Mouse (Mus musculus) layer of hippocampus, postnatal 14 days (tissue): ENCODE data around the gene Tenm2. TPM values are rescaled to one million over a fixed set of nuclear protein-coding genes. Genes with fewer than 3 reads are reported as not detected.

Experiments
- DNase-seq, 2 experiments: peaks; one replicate each; pipeline ENCODE4 v3.0.0; 2021 to 2022; ENCODE audit warnings: low spot score in 2 of 2, mixed read lengths in 1 of 2
- total RNA-seq, 2 experiments: library from RNA; stranded (reverse); gene quantifications; 2 replicates each; pipeline ENCODE4 v1.2.3; 2021

Gene Tenm2
- total RNA-seq, 2 experiments from 2014 or later = 156 to 173 TPM

GRCm38 (mm10) chr11:36153011-36153410 lies 1082.8 kb downstream of the Tenm2 start:
- DNase-seq = no peak

- DNase-seq = no peak
Observed at GRCm38 (mm10) chr11:36152226-36152625, 1083.5 kb downstream of the Tenm2 start.

GRCm38 (mm10) chr11:36149092-36149491 lies 1086.7 kb downstream of the Tenm2 start:
- DNase-seq = no peak

- DNase-seq = no peak
Observed at GRCm38 (mm10) chr11:36145057-36145456, 1090.7 kb downstream of the Tenm2 start.

- no peak for DNase-seq
Observed at GRCm38 (mm10) chr11:36140411-36140810, 1095.4 kb downstream of the Tenm2 start.

- DNase-seq = no peak
Observed at GRCm38 (mm10) chr11:36139521-36139920, 1096.2 kb downstream of the Tenm2 start.

- DNase-seq = no peak
Observed at GRCm38 (mm10) chr11:36137840-36138239, 1097.9 kb downstream of the Tenm2 start.

GRCm38 (mm10) chr11:36137276-36137675 lies 1098.5 kb downstream of the Tenm2 start:
- no peak for DNase-seq

- DNase-seq = no peak
Observed at GRCm38 (mm10) chr11:36134645-36135044, 1101.1 kb downstream of the Tenm2 start.

GRCm38 (mm10) chr11:36123275-36123674 lies 1112.5 kb downstream of the Tenm2 start:
- DNase-seq = no peak

GRCm38 (mm10) chr11:36121410-36121929 lies 1114.3 kb downstream of the Tenm2 start:
- no peak for DNase-seq

- DNase-seq = no peak
Observed at GRCm38 (mm10) chr11:36120591-36121409, 1115.0 kb downstream of the Tenm2 start.

- DNase-seq = no peak
Observed at GRCm38 (mm10) chr11:36113326-36113725, 1122.4 kb downstream of the Tenm2 start.

GRCm38 (mm10) chr11:36108970-36109731 lies 1126.6 kb downstream of the Tenm2 start:
- DNase-seq = peak in 1 of 2 experiments; percentile 32

GRCm38 (mm10) chr11:36107840-36108239 lies 1127.9 kb downstream of the Tenm2 start:
- DNase-seq = no peak

- no peak for DNase-seq
Observed at GRCm38 (mm10) chr11:36106639-36107038, 1129.1 kb downstream of the Tenm2 start.

- no peak for DNase-seq
Observed at GRCm38 (mm10) chr11:36103556-36103955, 1132.2 kb downstream of the Tenm2 start.

GRCm38 (mm10) chr11:36096219-36096618 lies 1139.5 kb downstream of the Tenm2 start:
- peak in 1 of 2 experiments; percentile 78 for DNase-seq

GRCm38 (mm10) chr11:36090210-36090609 lies 1145.6 kb downstream of the Tenm2 start:
- no peak for DNase-seq

- no peak for DNase-seq
Observed at GRCm38 (mm10) chr11:36081399-36082053, 1154.2 kb downstream of the Tenm2 start.

- DNase-seq = no peak
Observed at GRCm38 (mm10) chr11:36080766-36081165, 1155.0 kb downstream of the Tenm2 start.
